Mouse (Mus musculus): Measurements from ENCODE around the gene Arhgap6.
A peak's percentile ranks its signal among the peaks of the same experiment; 100 is the strongest.

The Arhgap6 gene

DNA sequence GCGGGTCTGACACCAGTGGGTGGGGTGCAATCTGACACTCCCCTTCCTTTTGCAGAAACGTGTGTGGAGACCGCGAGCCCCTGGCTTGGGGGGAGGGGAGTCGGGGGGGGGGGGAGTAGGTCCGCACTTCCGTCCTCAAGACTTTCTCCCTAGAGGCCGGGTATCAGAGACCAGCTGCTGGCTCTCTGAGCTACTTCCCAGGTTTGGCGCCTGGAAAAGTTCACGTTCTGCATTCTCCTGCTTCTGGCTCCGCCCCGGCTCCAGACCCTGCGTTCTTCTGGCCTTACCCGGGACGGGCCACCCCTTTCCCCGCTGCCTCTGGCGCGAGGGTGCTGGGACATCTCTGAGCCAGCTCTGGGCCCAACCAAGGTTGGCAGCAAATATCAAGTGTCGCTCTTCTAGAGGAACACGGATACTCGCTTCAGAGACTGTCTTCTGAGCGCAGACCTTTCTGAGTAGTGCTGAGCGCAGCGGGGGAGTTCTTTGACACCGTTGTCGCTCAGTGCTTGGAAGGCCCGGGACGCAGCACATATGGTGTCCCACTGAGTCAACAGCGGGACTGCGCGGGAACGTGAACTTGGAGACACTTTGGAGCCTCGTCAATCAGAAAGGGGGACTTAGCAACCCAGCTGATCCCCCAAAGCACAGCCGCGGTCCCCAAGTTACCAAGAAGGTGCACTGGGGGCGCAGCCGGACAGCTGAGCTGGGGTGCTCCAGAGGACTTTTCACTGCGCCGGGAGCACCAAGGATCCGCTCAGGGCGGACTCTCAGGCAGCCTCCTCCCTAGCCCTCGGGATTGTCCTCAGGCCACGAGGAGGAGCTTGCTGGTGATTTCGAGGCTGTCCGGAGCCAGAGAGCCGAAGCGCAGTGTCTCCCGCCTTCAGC lies at the start of gene Arhgap6:
TSS of gene Arhgap6 (plus strand) at position 126 of the 885 bp plus-strand sequence.
- peak; percentile 40 to 41 for DNase-seq (ENCODE audit: low spot score in 2 of 2)

GRCm38 (mm10) chrX:168747011-168747410 lies 47.9 kb upstream of the Arhgap6 start:
- no peak for DNase-seq (ENCODE audit: low spot score in 2 of 2)

DNA sequence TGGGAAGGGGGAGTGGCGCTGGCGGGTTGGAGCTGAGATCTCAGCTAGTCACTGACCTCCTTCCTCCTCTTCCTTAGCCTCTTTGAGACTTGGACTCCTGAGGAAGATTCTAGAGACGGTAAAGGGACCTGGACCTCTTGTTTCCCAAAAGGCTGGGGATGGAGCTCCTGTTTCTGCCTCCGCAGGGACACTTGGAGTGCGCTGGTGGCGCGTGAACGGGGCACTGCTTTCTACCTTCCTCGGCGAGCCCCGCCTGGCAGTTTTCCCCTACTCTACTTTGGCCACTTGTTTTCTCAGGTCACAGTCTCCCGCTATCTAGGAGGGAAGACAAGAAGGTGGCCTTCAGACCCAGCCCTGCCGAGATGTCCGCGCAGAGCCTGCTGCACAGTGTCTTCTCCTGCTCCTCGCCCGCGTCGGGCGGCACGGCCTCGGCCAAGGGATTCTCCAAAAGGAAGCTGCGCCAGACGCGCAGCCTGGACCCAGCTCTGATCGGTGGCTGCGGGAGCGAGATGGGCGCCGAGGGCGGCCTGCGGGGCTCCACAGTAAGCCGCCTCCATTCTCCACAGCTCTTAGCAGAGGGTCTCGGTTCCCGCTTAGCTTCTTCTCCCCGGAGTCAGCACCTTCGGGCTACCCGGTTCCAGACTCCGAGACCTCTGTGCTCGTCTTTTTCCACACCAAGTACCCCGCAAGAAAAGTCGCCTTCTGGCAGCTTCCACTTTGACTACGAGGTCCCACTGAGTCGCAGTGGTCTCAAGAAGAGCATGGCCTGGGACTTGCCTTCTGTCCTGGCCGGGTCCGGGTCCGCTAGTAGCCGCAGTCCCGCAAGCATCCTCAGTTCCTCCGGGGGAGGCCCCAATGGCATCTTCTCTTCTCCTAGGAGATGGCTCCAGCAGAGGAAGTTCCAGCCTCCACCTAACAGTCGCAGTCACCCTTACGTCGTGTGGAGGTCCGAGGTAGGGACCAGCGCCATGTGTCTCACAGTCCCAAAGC lies 1.3 kb downstream of the Arhgap6 start:
- DNase-seq (ENCODE audit: low spot score in 2 of 2), result peak in 1 of 2 experiments; percentile 0

DNA sequence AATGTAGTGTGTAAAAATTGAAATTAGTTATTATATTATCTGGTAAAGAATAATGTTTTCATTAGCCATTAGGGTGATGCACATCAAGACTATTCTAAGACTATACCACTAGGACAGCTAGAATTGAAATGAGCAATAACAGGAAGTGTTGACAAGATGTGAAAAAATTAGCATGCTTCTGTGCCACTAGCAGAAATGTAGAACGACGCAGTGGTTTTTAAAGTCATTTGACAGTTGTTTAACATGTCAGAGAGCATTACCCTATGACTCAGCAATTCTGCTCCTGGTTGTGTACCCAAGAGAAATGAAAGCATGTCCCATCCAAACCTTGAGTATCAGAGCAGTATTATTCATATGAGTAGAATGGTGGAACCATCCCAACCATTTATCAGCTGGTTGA lies 9.8 kb downstream of the Arhgap6 start:
- DNase-seq (ENCODE audit: low spot score in 2 of 2), result no peak

DNA sequence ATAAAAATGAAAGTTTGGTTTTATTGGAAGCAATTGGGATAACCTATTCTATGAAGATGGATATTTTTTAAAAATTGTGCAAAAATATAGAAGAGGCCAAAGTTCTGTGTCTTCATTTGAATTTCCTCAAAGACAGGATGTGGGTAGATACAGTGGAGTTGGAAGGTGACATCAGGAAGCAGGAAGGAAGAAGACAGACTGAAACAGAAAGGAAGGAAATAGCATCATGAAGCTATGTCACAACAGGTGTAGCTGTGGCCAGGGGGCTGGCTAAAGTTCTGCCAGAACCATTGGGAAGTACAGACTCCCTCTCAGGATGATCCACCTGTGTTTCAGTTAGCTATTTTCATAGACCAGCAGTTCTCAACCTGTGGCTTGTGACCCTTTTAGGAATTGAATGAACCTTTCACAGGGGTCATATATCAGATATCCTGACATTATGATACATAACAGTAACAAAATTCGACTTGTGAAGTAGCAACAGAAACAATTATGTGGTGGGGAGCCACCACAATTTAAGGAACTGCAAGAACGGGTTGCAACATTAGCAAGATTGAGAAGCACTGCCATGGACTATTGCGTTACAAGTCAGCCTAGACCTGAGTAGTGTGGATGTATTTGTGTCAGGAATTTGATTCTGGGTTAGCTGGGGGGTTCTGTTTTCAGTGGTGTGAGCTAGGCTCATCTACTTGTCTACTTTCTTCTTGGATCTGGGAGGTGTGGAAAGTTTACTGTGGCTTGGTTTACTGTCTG lies 15.8 kb downstream of the Arhgap6 start:
- no peak for DNase-seq (ENCODE audit: low spot score in 2 of 2)

GRCm38 (mm10) chrX:168818858-168819257 lies 24.0 kb downstream of the Arhgap6 start:
- DNase-seq (ENCODE audit: low spot score in 2 of 2), result no peak

DNA sequence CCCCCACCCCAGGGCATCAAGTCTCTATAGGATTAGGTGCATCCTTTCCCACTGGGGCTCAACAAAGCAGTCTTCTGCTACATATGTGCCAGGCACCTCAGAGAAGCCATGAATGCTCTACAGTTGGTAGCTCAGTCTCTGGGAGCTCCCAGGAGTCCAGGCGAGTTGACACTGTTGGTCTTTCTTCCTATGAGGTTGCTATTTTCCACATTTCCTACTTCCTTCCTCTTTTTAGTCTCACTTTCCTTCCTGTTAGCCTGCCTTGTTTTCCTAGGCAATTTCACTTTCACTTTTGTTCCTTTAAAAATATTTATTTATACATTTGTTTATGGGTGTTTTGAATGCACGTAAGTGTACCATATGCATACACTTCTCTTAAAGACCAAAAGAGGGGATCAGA lies 29.3 kb downstream of the Arhgap6 start:
- no peak for DNase-seq (ENCODE audit: low spot score in 2 of 2)

DNA sequence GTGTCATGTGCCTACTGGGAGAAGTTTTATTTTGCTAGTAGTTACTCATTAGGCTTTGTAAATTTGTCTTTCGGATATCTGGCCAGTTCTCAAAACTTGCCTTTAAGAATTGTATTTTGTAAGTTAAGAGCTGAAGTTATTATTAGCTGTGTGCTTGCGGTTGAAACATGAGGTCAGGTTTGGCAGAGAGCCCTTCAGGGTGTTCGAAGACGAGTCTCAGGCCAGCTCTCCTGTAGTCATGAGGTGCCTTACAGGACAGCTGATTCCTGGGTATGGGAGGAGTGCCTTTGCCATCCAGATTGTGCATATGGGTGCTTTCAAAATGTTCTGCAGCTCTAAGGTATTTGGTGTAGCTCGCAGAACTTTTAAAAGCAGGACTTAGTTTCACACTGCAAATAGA lies 37.4 kb downstream of the Arhgap6 start:
- peak; percentile 9 to 32 for DNase-seq (ENCODE audit: low spot score in 2 of 2)

GRCm38 (mm10) chrX:168848062-168848461 lies 53.2 kb downstream of the Arhgap6 start:
- DNase-seq (ENCODE audit: low spot score in 2 of 2), result no peak

DNA sequence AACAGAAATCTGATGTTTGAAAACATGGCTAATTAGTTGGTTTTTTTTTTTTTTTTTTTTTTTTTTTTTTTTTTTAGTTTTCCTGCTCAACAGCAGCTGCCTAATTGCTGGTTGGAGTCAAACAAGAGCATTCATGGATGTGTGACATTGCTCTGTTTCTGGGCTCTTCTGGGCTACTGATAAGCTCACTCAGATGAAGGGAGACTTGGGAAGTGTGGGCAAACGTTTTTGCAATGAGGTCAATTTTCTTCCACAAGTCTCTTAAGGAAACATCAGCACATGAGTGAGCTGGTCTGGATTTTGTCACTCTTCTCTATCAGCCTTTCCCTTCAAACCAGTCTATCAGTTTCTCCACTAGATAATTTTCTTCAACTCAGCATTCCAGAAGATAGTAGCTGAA lies 79.8 kb downstream of the Arhgap6 start:
- DNase-seq (ENCODE audit: low spot score in 2 of 2), result no peak

DNA sequence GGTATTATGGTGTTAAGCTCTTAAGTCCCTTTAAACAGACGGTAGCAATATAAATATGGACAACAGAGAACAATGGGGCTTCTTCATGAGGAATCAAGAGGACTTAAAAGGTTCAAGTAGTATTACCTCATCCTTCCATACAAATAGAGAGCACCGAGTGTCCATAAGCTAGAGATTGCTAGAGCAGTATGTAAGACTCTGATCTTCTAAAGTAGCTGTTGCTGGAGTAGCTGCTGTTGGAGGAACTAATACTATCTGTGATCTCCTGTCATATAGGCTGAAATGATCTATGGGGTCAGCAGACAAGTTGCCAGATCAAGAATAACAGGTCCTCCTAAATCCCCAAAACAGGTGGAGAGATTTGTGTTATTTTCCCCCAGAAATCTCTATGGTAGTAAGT lies 108.7 kb downstream of the Arhgap6 start:
- no peak for DNase-seq (ENCODE audit: low spot score in 2 of 2)

- no peak for DNase-seq (ENCODE audit: low spot score in 2 of 2)
Measured at GRCm38 (mm10) chrX:168904086-168904485, 109.2 kb downstream of the Arhgap6 start.

DNA sequence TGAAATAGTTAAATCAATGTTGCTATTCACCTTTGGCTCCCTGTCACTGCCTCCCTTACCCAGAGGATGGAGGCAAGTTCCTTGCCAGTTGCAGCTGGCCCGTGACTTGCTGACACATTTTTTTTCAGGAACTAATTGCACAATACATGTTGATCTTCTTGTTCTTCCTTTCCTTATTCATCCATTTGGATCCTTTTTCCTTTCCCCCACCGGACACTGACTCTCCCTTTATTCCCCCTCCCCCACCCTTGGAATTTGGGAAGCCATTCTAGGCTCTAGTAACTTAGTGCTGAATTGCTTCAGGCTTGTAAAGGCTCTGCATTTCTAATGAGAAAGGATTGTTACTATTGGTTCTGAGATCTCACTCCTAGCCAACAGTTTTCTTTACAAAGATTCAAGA lies 112.7 kb downstream of the Arhgap6 start:
- DNase-seq (ENCODE audit: low spot score in 2 of 2), result peak; percentile 12 to 15

DNA sequence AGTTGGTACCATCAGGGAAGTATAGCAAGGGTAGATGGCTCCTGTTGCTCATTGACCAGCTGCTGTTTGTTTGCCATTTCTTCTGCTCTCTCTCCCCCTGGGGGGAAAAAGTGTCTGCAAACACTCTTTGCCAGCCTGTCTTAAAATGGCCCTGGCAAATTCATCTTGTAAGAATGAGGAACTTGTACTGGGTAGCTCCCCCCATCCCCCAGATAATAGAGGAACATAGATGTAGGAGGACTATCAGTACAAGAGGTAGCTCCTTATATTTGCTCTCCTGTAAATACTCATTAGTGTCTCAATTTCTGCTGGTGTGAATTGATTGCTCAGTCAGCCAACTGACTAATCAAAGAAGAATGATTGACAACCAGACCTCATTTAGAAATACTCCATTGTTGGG lies 118.6 kb downstream of the Arhgap6 start:
- no peak for DNase-seq (ENCODE audit: low spot score in 2 of 2)

DNA sequence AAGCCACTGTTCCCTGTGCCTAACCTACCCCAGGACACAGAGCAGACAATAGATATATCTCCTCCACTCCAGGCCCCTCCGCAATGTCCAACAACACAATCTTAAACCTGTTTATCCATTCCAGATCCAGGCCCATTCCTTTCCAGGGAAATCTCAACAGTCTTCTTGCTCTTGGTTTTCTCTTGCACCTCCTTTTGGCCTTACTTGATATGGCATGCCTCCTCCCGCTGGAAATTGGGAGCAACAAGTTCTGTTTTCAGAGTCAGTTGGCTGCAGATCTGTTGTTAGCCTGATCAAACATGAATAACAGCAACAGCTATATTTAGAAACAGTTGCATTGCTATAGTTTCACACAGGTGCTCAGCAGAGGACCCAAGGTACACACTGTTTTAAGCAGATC lies 126.0 kb downstream of the Arhgap6 start:
- no peak for DNase-seq (ENCODE audit: low spot score in 2 of 2)

GRCm38 (mm10) chrX:168932420-168932819 lies 137.5 kb downstream of the Arhgap6 start:
- no peak for DNase-seq (ENCODE audit: low spot score in 2 of 2)

DNA sequence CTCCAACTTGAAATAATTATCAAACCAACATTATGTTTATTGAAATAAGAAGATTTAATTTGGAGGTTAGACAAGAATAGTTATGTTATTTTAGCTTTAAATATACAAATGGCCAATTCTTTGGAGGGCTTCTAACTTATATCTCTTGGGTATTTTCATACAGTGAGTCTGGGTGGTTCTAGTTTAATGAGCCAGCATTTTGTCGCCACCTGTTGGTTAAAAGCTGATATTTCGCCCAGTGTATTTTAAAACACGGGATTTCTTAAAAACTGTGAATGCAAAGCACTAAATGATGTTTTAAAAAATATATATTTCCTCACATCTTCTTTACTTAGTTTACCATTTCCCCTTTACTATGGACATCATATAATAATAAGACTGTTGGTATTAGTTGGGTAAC lies 140.5 kb downstream of the Arhgap6 start:
- no peak for DNase-seq (ENCODE audit: low spot score in 2 of 2)

DNA sequence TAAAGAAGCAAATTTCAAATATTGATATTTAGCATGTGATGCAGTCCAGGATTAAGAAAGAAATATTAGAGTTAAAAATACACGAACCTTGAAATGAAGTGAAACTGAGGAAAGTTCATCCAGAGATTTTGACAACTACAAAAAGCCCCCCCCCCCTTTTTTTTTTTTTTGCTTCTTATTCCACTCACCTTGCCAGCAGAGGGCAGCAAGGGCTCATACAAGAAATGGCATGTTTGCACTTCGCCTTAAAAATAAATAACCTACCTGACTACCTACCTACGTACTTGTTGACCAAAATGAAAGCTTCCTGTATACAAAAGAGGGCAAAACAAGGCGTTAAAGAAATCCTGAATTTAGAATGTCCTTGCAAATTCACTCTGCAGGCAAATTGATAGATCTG lies 143.0 kb downstream of the Arhgap6 start:
- no peak for DNase-seq (ENCODE audit: low spot score in 2 of 2)

GRCm38 (mm10) chrX:168941684-168942083 lies 146.8 kb downstream of the Arhgap6 start:
- DNase-seq (ENCODE audit: low spot score in 2 of 2), result peak in 1 of 2 experiments; percentile 2

GRCm38 (mm10) chrX:168943217-168943616 lies 148.3 kb downstream of the Arhgap6 start:
- DNase-seq (ENCODE audit: low spot score in 2 of 2), result no peak

DNA sequence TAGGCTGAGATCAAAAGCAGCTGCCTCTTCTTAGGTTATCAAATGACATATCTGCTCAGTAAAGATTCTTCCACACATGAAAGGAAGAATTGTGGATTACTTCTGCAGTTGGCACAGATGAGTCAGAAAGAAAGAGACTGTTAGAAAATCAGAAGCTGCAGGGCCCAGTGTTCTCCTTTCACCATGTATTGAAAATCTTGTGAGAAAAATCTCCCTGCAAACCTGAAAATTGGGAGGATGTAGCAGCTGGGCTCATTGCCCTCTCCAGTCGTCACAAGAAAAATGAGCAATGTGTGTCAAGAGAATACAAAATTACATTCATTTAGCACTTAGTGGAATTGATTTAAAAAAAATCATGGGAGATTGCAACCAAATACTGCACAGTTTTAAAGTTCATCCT lies 180.5 kb downstream of the Arhgap6 start:
- DNase-seq (ENCODE audit: low spot score in 2 of 2), result no peak

- peak in 1 of 2 experiments; percentile 0 for DNase-seq (ENCODE audit: low spot score in 2 of 2)
Measured at GRCm38 (mm10) chrX:168977776-168978175, 182.9 kb downstream of the Arhgap6 start.

All from heart, adult 9 months (tissue).